Mouse (Mus musculus) hematopoietic stem cell, adult 5-6 weeks (primary cell): ENCODE results near the gene C1qa. TPM values are rescaled to one million over a fixed set of nuclear protein-coding genes. Genes with fewer than 3 reads are reported as not detected.

Source experiments
- ATAC-seq, 2 experiments: fragments of 125-278 bp in 1 of 2; replicated peaks in 1 of 2; 2 replicates each; pipeline ENCODE4 v1.8.0; 2016 to 2017; ENCODE audit warnings: inconsistent platforms in 2 of 2, mild to moderate bottlenecking in 2 of 2, moderate number of reproducible peaks in 2 of 2, low read depth in 1 of 2, moderate TSS enrichment in 1 of 2; ENCODE audit not compliant: low FRiP score in 2 of 2, poor library complexity in 2 of 2, severe bottlenecking in 2 of 2, insufficient read depth in 1 of 2, low TSS enrichment in 1 of 2
- total RNA-seq: library from RNA; stranded (forward); fragments of 172-1452, 232-1000 nt; gene quantifications from 2 replicates; pipeline ENCODE4 v1.2.3, GENCODE M21; 2017

The C1qa gene
- total RNA-seq, 1 experiment from 2014 or later, result not detected

DNA sequence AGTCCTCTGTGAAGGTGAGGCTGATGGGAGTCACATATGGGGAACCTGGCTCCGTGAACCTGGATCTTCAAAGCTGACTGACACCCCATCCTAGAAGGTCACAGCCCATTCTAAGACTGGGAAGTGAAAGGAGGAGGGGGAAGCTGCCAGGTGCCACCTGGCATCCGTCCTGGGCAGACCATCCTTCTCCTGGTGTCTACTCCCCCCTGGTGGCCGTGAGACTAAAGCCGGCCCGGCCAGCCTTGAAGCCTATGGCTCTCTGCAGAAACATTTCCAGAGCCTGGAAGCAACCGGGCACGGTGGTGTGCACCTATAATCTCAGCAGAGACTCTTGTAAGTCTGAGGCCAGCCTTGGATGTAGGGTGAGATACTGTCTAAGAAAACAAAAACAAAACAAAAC is 21.6 kb downstream of the C1qa start:
- ATAC-seq, result peak; percentile 48 to 62

- ATAC-seq, result no peak
These were observed 23.6 kb downstream of the C1qa start for GRCm38 (mm10) chr4:136875012-136875411.

DNA sequence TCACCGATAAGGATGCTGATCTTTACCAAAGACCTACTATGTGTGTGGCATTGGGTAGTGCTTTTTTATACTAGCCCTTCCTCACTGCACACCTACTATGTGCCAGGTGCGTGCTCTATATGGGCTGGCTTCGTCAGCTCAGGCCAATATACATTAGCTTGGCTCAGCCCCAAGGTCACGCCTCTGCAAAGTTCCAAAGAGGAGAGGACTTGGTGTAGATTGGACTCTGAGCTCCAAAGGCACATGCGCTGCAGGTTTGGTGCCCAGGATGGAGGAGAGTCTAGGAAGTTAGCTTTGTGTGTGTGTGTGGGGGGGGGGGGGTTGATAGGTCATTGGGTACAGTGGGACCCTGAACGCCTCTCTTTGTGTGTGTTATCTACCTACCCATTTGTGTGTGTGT is 30.2 kb downstream of the C1qa start:
- no peak for ATAC-seq

DNA sequence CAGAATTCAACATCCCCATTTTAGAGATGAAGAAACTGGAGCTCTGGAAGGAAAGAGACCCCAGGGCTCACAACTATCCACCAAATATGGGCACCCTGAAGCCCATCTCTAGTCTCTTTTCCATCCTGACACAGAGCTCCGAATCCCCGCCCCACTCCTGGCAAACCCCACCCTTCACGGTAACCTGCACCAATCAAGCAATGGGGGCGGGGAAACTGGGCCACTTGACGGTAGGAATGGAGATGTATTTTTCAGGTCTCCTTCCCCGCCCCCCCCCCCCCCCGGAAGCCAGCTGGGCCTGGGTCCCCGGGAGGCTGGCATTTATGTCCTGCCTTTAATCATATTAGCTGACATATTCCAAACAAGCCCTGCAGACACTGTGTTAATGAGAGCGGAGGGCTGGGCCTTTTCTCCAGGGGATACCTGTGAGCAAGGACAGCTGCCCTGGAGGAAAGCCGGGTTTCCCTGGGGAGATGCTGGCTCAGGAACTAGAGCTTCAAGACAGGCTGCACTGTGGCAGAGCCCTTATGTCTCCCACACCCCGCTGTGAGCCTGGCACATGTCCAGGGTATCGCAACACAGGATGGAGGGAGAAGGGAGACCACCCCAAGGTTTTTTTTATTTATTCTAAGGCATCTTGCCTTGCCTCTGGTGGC is 30.8 kb downstream of the C1qa start:
- ATAC-seq, result no peak

DNA sequence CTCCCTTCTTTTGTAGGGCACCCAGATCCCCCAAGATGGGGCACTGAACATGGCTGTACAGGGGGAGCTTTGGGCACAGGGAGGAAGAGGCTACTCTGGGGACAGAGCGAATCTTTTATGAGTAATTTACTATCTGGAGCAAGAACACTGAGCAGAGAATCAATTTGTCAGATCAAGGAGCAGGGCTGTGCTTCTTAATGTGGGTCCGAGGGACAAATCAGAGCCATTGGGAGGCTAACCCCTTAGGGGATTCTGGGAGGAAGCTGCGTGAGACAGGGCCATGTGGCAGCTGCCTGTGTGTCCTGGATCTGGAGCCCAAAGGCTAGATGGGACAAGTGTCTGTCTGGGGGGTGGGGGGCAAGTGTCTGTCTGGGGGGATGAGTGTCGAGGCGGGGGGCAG is 33.1 kb downstream of the C1qa start:
- ATAC-seq, result no peak

DNA sequence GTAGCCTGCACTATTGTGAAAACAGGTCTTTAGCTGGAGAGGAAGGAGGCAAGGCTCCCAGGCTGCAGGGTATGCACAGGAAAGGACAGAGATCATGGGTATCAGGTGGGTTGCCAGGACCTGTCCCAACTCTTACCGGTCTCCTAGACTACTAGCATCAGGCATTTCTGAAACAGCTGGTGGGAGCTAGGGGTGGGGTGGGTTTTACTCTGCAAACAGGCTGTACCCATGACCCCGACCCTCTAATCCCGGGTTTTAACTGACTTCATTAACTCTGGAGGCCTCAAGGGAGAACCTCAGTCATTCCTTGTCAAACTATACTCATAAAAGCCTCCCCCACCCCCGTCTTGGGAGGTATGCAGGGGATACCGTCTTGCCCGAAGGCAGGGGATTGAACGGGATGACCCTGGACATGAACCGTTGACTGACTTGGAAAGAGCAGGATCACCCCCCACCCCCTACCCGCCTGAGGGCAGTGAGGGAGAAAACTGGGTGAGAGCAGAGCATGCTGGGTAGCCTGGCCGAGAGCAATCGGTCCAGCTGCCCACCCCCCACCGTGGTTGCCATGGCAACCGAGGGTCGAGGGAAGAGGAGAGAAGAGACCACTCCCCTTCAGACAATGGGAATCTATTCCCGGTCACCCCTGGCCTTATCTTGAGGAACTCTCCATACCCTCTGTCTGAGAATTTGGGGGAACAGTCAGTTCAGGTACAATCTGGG is 33.7 kb downstream of the C1qa start:
- ATAC-seq, result no peak

- no peak for ATAC-seq
These were observed 35.1 kb downstream of the C1qa start for GRCm38 (mm10) chr4:136863517-136863916.

- no peak for ATAC-seq
These were observed 36.2 kb downstream of the C1qa start for GRCm38 (mm10) chr4:136862411-136862810.

GRCm38 (mm10) chr4:136861806-136862205 is 36.8 kb downstream of the C1qa start:
- no peak for ATAC-seq

- ATAC-seq, result no peak
These were observed 38.6 kb downstream of the C1qa start for GRCm38 (mm10) chr4:136860022-136860421.

- ATAC-seq, result no peak
These were observed 43.5 kb downstream of the C1qa start for GRCm38 (mm10) chr4:136855081-136855480.

DNA sequence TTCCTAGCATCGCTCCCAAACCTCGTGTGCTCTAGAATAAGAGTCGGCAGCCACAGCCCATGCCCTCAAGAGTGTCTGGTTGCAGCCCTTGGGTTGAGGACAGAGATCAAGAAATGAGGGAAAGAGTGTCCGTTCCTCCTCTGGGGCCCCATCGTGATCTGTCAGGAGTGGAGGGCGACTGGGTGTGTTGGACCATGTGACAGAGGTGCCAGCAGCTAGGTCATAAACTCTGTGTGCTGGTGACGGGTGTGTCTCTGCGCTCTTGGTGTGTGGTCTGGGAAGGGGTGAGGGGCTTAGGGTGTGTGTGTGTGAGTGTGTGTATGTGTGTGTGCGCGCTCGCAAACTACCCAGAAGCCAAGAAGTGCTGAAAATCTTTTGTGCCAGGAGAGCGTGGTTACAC is 45.6 kb downstream of the C1qa start:
- peak in 1 of 2 experiments; percentile 46; a peak in 1 of 4 replicates for ATAC-seq

- ATAC-seq, result no peak
These were observed 46.5 kb downstream of the C1qa start for GRCm38 (mm10) chr4:136852119-136852518.

GRCm38 (mm10) chr4:136848565-136848964 is 50.0 kb downstream of the C1qa start:
- ATAC-seq, result no peak

GRCm38 (mm10) chr4:136847166-136847565 is 51.4 kb downstream of the C1qa start:
- ATAC-seq, result no peak

Other genes starting within 250 kb of the C1qa start
- gene Ephb2, start 62.8 kb downstream of the C1qa start, total RNA-seq, result 3.9 and 7.2 TPM in 2 replicates
- 0.25 and 0.31 TPM in 2 replicates for gene C1qb, start 12.6 kb downstream of the C1qa start, total RNA-seq
- 1.3 and 1.4 TPM in 2 replicates for gene C1qc, start 5.7 kb downstream of the C1qa start, total RNA-seq
- not detected in 2 replicates for gene Epha8, start 58.0 kb upstream of the C1qa start, total RNA-seq
- 7.3 and 9.6 TPM in 2 replicates for gene Zbtb40, start 150.0 kb upstream of the C1qa start, total RNA-seq